ENCODE assay signal across 11 mouse cellular contexts in the genomic region with DNA sequence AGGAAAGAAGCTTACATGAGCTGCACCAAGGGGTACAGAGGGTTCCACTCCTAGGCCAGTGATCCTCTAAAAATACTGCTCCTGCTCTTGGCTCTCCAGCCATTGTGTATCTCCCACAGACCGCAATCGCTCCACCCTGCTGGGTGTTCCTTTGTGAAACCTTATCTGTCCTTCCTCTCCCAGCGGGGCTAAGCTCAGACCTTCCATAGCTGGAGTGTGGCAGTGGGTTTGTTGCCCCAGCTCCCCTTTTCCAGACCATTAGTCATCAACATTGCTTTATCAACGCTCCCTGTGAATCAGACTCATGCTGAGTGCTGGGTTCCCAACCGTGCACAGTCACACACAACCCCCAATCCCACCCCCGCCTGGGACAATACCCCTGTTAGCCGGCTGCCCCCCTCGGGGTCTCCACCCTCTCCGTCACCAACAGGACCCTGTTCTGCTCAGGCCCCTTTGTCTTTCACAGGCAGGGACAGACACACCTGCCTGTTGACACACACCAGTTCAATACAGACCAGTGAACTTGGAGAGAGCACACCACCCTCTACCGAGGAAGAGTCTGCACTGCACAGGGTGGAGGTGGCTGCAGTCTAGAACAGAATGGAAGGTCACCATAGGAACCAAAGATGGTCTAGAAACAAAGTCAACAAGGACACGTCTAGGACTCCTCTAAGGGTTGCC. TPM values are rescaled to one million over a fixed set of nuclear protein-coding genes. Genes with fewer than 3 reads are reported as not detected.
DNase-seq lines count a peak whose midpoint lies in the region; ATAC-seq and TF ChIP-seq lines count a peak whose summit lies in the region.
"Had no signal": no experiment of that assay in that cellular context is flagged by ENCODE, and none has a peak within 500 bp of the region (broad histone marks: within the 10 kb centered on the region; RNA-seq: fewer than 3 reads in every experiment).

No protein-coding gene starts in this region.

- H3K4me3 ChIP-seq in kidney, adult 2 months (ENCODE audit: insufficient read depth, low read depth, low read length): no peak overlapping the region
- 0 out of 2 replicates have a peak overlapping the region, but pooled peaks have one; percentile 39 for H3K4me3 ChIP-seq in E14TG2a.4 (replicated peaks; ENCODE audit: low read length)
- peak overlapping the region; percentile 18 to 31 for H3K4me3 ChIP-seq in MEL (ENCODE audit: control insufficient read depth in 1 of 2, insufficient read depth in 1 of 2, low read depth in 2 of 2, low read length in 2 of 2)
- no peak overlapping the region for H3K4me3 ChIP-seq in liver, embryonic 16.5 days (ENCODE audit: low read depth, low read length)
- H3K4me3 ChIP-seq: limb, embryonic 12.5 days had no signal

- peak; percentile 50; the same call in 1 of the 2 replicates for ATAC-seq in liver, embryonic 16.5 days (ENCODE audit: low read depth)
- ATAC-seq: forebrain, embryonic 14.5 days had no signal

- TF ChIP-seq RAD21 in MEL (IDR thresholded peaks at IDR 0.05; ENCODE audit: low read depth, low read length): peak; percentile 11

- H3K4me1 ChIP-seq in kidney, adult 2 months (ENCODE audit: control insufficient read depth, insufficient read depth, low read length): no peaks in the 10 kb centered on the region
- H3K4me1 ChIP-seq in E14TG2a.4 (replicated peaks; ENCODE audit: low read depth, low read length) (peaks cover 72% of the 10 kb centered on the region), MEL (ENCODE audit: control insufficient read depth in 1 of 2, insufficient read depth in 2 of 2, low read length in 2 of 2) (peaks cover 2 to 21% of the 10 kb centered on the region in 2 experiments)
- no peaks in the 10 kb centered on the region; the same call in 1 of the 2 replicates for H3K4me1 ChIP-seq in liver, embryonic 16.5 days (ENCODE audit: control insufficient read depth, low read depth, low read length)
- H3K4me1 ChIP-seq: limb, embryonic 12.5 days had no signal

- DNase-seq in kidney, adult 2 months: no peak
- no peak for DNase-seq in kidney, adult 8-10 months
- DNase-seq in MEL (ENCODE audit: low read depth, low spot score): peak; percentile 76
- no peak for DNase-seq in cerebellum, postnatal 4 days (ENCODE audit: low spot score in 2 of 2)
- no peak for DNase-seq in left cerebral cortex, adult 11 months (ENCODE audit: low spot score)
- DNase-seq: cerebellum, adult 9-11 months; kidney, adult 18-20 months had no signal

- peak; percentile 50 to 56; a peak in 1 of 4 replicates for TF ChIP-seq EP300 in MEL (IDR thresholded peaks at IDR 0.05; ENCODE audit: low read depth in 1 of 2, low read length in 2 of 2)

- H3K9me3 ChIP-seq in E14TG2a.4 (ENCODE audit: low read length) (no peaks in the 10 kb centered on the region), MEL (replicated peaks; ENCODE audit: insufficient read depth, low read length) (no peaks in the 10 kb centered on the region)
- no peaks in the 10 kb centered on the region for H3K9me3 ChIP-seq in liver, embryonic 16.5 days (replicated peaks; ENCODE audit: control insufficient read depth, low read length)
- H3K9me3 ChIP-seq: limb, embryonic 12.5 days had no signal

- no peaks in the 10 kb centered on the region for H3K36me3 ChIP-seq in kidney, adult 2 months (ENCODE audit: control insufficient read depth, insufficient read depth, low read length)
- no peaks in the 10 kb centered on the region for H3K36me3 ChIP-seq in E14TG2a.4 (ENCODE audit: insufficient read depth, low read length)
- H3K36me3 ChIP-seq in MEL (ENCODE audit: control insufficient read depth in 1 of 2, insufficient read depth in 2 of 2, low read length in 2 of 2): peaks cover 0 to 14% of the 10 kb centered on the region in 2 experiments; a peak in 2 of 4 replicates
- H3K36me3 ChIP-seq in liver, embryonic 16.5 days (ENCODE audit: control insufficient read depth, insufficient read depth): no peaks in the 10 kb centered on the region
- H3K36me3 ChIP-seq: limb, embryonic 12.5 days had no signal

- 52% methylated on average over 11 of the region's 11 CpGs for WGBS in kidney, adult 2 months
- WGBS in liver, embryonic 16.5 days (ENCODE audit: insufficient replicate concordance): 26% methylated on average over 11 of the region's 11 CpGs

- H3K9ac ChIP-seq in MEL (ENCODE audit: control insufficient read depth, low read depth, low read length, poor library complexity, severe bottlenecking): peak overlapping the region; percentile 0
- H3K9ac ChIP-seq in liver, embryonic 16.5 days (ENCODE audit: low read depth, low read length): no peak overlapping the region
- H3K9ac ChIP-seq: limb, embryonic 12.5 days had no signal

- no peak for TF ChIP-seq POLR2A in kidney, adult 2 months (IDR thresholded peaks at IDR 0.05; ENCODE audit: low read depth, low read length)
- no peak for TF ChIP-seq POLR2A in MEL (IDR thresholded peaks at IDR 0.05; ENCODE audit: control insufficient read depth in 1 of 2, insufficient read depth in 1 of 2, low read depth in 1 of 2, low read length in 2 of 2, poor library complexity in 1 of 2)

- H3K4me2 ChIP-seq in liver, embryonic 16.5 days (ENCODE audit: low read depth, low read length): no peak overlapping the region
- H3K4me2 ChIP-seq: limb, embryonic 12.5 days had no signal

- no peak overlapping the region for H3K27ac ChIP-seq in kidney, adult 2 months (ENCODE audit: insufficient read depth, low read depth, low read length)
- H3K27ac ChIP-seq in MEL (ENCODE audit: control insufficient read depth, low read depth, low read length): peak overlapping the region; percentile 25
- H3K27ac ChIP-seq in liver, embryonic 16.5 days (ENCODE audit: low read length): no peak overlapping the region
- H3K27ac ChIP-seq: limb, embryonic 12.5 days had no signal

- TF ChIP-seq CTCF in kidney, adult 2 months (conservative IDR thresholded peaks at IDR 0.05; ENCODE audit: insufficient read depth, insufficient read length, low read depth, low read length): 0 out of 2 replicates have a peak, but pooled peaks have one; percentile 23
- TF ChIP-seq CTCF in E14TG2a.4 (conservative IDR thresholded peaks at IDR 0.05; ENCODE audit: low read length): peak; percentile 51
- TF ChIP-seq CTCF in MEL (IDR thresholded peaks at IDR 0.05 in 2 of 3, conservative IDR thresholded peaks at IDR 0.05 in 1 of 3; ENCODE audit: control insufficient read depth in 1 of 3, insufficient read depth in 1 of 3, low read depth in 2 of 3, low read length in 3 of 3, poor library complexity in 1 of 3, severe bottlenecking in 1 of 3): peak; percentile 19 to 58 (median 58); a peak in 5 of 6 replicates

- H3K27me3 ChIP-seq in kidney, adult 2 months (replicated peaks; ENCODE audit: control insufficient read depth, insufficient read depth, low read length): no peaks in the 10 kb centered on the region
- peaks cover 37% of the 10 kb centered on the region for H3K27me3 ChIP-seq in E14TG2a.4 (ENCODE audit: insufficient read depth, low read length)
- H3K27me3 ChIP-seq in MEL (ENCODE audit: control insufficient read depth in 1 of 2, insufficient read depth in 2 of 2, low read length in 2 of 2): no peaks in the 10 kb centered on the region
- no peaks in the 10 kb centered on the region for H3K27me3 ChIP-seq in liver, embryonic 16.5 days (ENCODE audit: control insufficient read depth, insufficient read depth, low read depth, low read length)
- H3K27me3 ChIP-seq: limb, embryonic 12.5 days had no signal

- no peaks in the 10 kb centered on the region for H3K79me2 ChIP-seq in MEL (ENCODE audit: control insufficient read depth, insufficient read depth, low read length, poor library complexity)

TF ChIP-seq in MEL, 35 proteins besides CTCF, POLR2A, EP300 and RAD21 (continues in another document):
- TF ChIP-seq MYC (IDR thresholded peaks at IDR 0.05; ENCODE audit: low read depth, low read length): no peak
- TF ChIP-seq RCOR1 (IDR thresholded peaks at IDR 0.05; ENCODE audit: low read depth, low read length): no peak; the same call in none of the 2 replicates
- TF ChIP-seq KAT2A (conservative IDR thresholded peaks at IDR 0.05; ENCODE audit: low read depth, low read length): no peak
- TF ChIP-seq TCF12 (IDR thresholded peaks at IDR 0.05; ENCODE audit: low read depth, low read length): peak; percentile 46; the same call in 1 of the 2 replicates
- peak; percentile 58 for TF ChIP-seq ETS1 (IDR thresholded peaks at IDR 0.05; ENCODE audit: low read depth, low read length)
- no peak for TF ChIP-seq POLR2AphosphoS5 (IDR thresholded peaks at IDR 0.05; ENCODE audit: borderline replicate concordance, low read depth, low read length)
- no peak for TF ChIP-seq CHD2 (IDR thresholded peaks at IDR 0.05; ENCODE audit: low read length)
- peak; percentile 62 for TF ChIP-seq GATA1 (IDR thresholded peaks at IDR 0.05; ENCODE audit: low read depth, low read length)
- TF ChIP-seq MEF2A (IDR thresholded peaks at IDR 0.05; ENCODE audit: extremely low read depth, insufficient replicate concordance, low read depth, low read length, poor library complexity, severe bottlenecking): no peak
- TF ChIP-seq MXI1 (IDR thresholded peaks at IDR 0.05; ENCODE audit: low read depth, low read length): peak; percentile 66; the same call in 1 of the 2 replicates
- no peak for TF ChIP-seq ZMIZ1 (IDR thresholded peaks at IDR 0.05; ENCODE audit: low read depth, low read length)
- TF ChIP-seq SIN3A (IDR thresholded peaks at IDR 0.05; ENCODE audit: low read length): peak; percentile 67; the same call in 1 of the 2 replicates
- no peak for TF ChIP-seq ZNF384 (IDR thresholded peaks at IDR 0.05; ENCODE audit: low read depth, low read length)
- TF ChIP-seq TBP (IDR thresholded peaks at IDR 0.05; ENCODE audit: low read depth, low read length): no peak
- TF ChIP-seq ZKSCAN1 (IDR thresholded peaks at IDR 0.05; ENCODE audit: low read depth, low read length): no peak
- no peak for TF ChIP-seq E2F4 (IDR thresholded peaks at IDR 0.05; ENCODE audit: borderline replicate concordance, low read depth, low read length)
- no peak for TF ChIP-seq BHLHE40 (IDR thresholded peaks at IDR 0.05; ENCODE audit: borderline replicate concordance, low read depth, low read length)
- no peak for TF ChIP-seq CHD1 (IDR thresholded peaks at IDR 0.05; ENCODE audit: low read depth, low read length)
- no peak for TF ChIP-seq TAL1 (IDR thresholded peaks at IDR 0.05; ENCODE audit: low read length)
- no peak for TF ChIP-seq MYB (IDR thresholded peaks at IDR 0.05; ENCODE audit: low read depth, low read length)
- TF ChIP-seq MAZ (IDR thresholded peaks at IDR 0.05; ENCODE audit: low read depth, low read length): 0 out of 2 replicates have a peak, but pooled peaks have one; percentile 53
- peak; percentile 33; the same call in 1 of the 2 replicates for TF ChIP-seq SMC3 (IDR thresholded peaks at IDR 0.05; ENCODE audit: low read depth, low read length)

RNA-seq across cellular contexts. Expression of a gene that starts 44.3 kb away (rescaled TPM):
- 122 and 124 TPM in 2 replicates for polyA plus RNA-seq in kidney, adult 2 months (2012; rRNA removed)
- 40.3 and 44.4 TPM in 2 replicates for total RNA-seq in MEL (2012; rRNA removed)
- polyA plus RNA-seq in MEL (2012; ENCODE audit: insufficient read depth in 1 of 2, insufficient read length in 2 of 2, low read depth in 1 of 2, low replicate concordance in 2 of 2, missing spikeins in 1 of 2): 10 to 100 TPM in 1 of 2 experiments, not detected in 1; 73.0 TPM
- 26.9 and 30.5 TPM in 2 replicates for polyA plus RNA-seq in liver, embryonic 16.5 days (2015; fragmentation: Nextera tagmentation; extraction: Ambion mirVana)

Comparison
In these comparisons a context has a peak if more than half of its experiments do, and no peak if none do; other contexts are left out.
1. H3K4me3 ChIP-seq: peak in E14TG2a.4 (single experiment) and MEL (2 of 2); none in kidney, adult 2 months (single experiment) and liver, embryonic 16.5 days (single experiment).
2. Peak in every context shown above with its lines, with median percentiles within 50 percentile points of each other: CTCF ChIP-seq.